Mouse (Mus musculus) megakaryocyte, embryonic 14.5 days (primary cell): ENCODE measurements around the gene Pcsk7.

Experiments
- FLI1 ChIP-seq: IDR thresholded peaks from 2 replicates; pipeline ENCODE4 v1.6.1; 2012; ENCODE audit warnings: low read length, inconsistent platforms, mixed read lengths
- GATA1 ChIP-seq: IDR thresholded peaks from 3 replicates; pipeline ENCODE4 v1.6.1; 2012; ENCODE audit warnings: mixed read lengths, low read length, inconsistent platforms, borderline replicate concordance

DNA sequence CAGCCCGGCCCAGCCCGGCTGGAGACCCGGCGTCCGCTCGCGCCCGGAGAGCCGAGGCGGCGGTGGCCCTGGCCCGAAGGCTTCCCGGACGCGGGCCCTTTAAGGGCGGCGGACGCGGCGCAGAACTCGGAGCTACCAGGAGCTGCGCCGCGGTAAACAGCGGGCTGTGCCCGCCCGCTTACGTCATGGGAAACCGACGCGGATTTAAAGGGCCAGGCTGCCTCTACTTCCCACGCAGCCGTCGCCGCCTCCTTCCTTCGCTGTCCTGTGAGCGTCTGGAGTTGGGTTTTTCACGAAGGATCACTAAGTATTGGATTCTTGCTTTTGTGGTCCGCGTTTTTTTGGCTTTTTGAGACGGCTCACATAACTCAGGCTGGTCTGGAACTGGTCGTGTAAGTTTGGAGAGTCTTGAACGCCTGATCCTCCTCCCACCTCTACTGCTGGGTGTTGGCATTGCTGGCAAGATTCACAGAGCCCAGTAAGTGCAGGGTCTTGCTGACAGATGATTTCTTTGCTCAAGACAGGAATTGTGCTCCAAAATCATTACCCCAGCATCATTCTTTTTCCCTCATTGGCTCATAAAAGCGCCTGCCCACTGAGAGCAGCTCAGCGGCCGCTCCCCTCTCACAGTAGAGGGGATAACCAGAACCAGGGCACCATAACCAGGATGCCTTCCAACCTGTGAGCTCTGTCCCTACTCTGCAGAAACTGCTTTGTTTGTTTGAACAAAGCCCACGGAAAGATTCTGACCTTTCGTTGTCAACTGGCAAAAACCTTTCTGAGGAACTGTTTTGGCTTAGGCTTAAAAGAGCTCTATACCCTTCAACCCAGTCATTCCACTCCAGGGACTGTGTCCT lies 49.0 kb downstream of the Pcsk7 start, which contains the start of gene Sidt2:
- no peak for TF ChIP-seq FLI1
- TF ChIP-seq GATA1: no peak
